Mouse (Mus musculus) spleen, adult 2 months (tissue): ENCODE results near the gene Pcdh15.

Experiments used
- CTCF ChIP-seq: fragments of 200-500 bp; IDR thresholded peaks from 2 replicates; pipeline ENCODE4 v1.5.1; 2011; ENCODE audit warnings: mild to moderate bottlenecking, inconsistent platforms; ENCODE audit not compliant: insufficient read depth, insufficient read length, insufficient replicate concordance; ENCODE audit errors: extremely low read depth
- POLR2A ChIP-seq: fragments of 200-500 bp; IDR thresholded peaks from 2 replicates; pipeline ENCODE4 v1.6.1; 2011; ENCODE audit warnings: low read depth, low read length, inconsistent platforms

DNA sequence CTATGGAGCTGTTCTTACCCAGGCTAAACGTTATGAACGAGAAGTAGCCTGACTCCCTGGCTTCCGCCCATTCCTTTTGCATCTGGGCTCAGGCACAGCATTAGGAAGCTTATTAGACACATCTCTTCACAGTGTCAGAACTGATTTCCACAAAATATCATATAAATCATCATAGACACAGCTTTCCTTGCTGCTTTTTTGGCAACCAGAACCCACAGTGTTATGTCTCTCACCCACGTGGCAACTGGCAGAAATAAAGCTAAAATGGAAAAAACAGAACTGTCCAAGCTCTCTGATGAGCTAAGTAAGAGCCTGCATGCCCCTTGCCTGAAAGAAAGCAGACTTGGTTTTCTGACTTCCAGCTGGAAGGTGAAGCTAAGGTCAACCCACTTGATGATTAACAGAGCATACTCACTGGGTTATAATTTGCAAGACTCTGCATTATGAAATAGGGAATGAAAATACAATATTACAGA, 1580.9 kb downstream of the Pcdh15 start:
- TF ChIP-seq POLR2A (no peak), CTCF (no peak)
